Mouse (Mus musculus): Measurements from ENCODE around the gene Dlx3.

GRCm38 (mm10) chr11:95143663-95144062 lies 23.7 kb downstream of the Dlx3 start:
- no peak for TF ChIP-seq CTCF (IDR thresholded peaks at IDR 0.05)
- no peak for TF ChIP-seq EP300 (IDR thresholded peaks at IDR 0.05)

All from lung, postnatal 0 days (tissue).